Mouse (Mus musculus) CH12.LX (cell line): ENCODE results near the gene Milr1. TPM values are rescaled to one million over a fixed set of nuclear protein-coding genes. Genes with fewer than 3 reads are reported as not detected.

Source experiments
- DNase-seq: peaks from one replicate; pipeline ENCODE4 v3.0.0-alpha.2; 2013; ENCODE audit errors: extremely low read depth
- H3K27ac ChIP-seq: 2 replicates; pipeline ENCODE4 v1.5.1; 2012; ENCODE audit warnings: low read depth, mild to moderate bottlenecking, control low read depth, moderate library complexity; ENCODE audit not compliant: insufficient read depth
- H3K27me3 ChIP-seq: replicated peaks from 2 replicates; pipeline ENCODE3; 2012; ENCODE audit warnings: inconsistent platforms
- H3K36me3 ChIP-seq, 2 experiments: replicated peaks in 1 of 2; 2 replicates each; pipeline versions ENCODE3 to v1.6.1; 2012; ENCODE audit warnings: inconsistent platforms in 1 of 2, low read length in 1 of 2, mild to moderate bottlenecking in 1 of 2, mixed read lengths in 1 of 2, moderate library complexity in 1 of 2; ENCODE audit not compliant: control insufficient read depth in 1 of 2, insufficient read depth in 1 of 2
- H3K4me1 ChIP-seq, 2 experiments: 2 replicates each; pipeline ENCODE4 v1.6.1; 2012; ENCODE audit warnings: inconsistent platforms in 1 of 2, moderate library complexity in 1 of 2; ENCODE audit not compliant: insufficient read depth in 2 of 2, control insufficient read depth in 1 of 2
- H3K4me2 ChIP-seq: 2 replicates; pipeline ENCODE4 v1.6.1; 2012; ENCODE audit warnings: low read depth, mild to moderate bottlenecking, control low read depth; ENCODE audit not compliant: poor library complexity, insufficient read depth, severe bottlenecking
- H3K4me3 ChIP-seq, 3 experiments: fragments of 150-350 bp in 1 of 3; sonication (generic) in 1 of 3; replicated peaks in 1 of 3; 2 replicates each; pipeline versions ENCODE3 to v1.5.1; 2011 to 2012; ENCODE audit warnings: low read depth in 2 of 3, low read length in 2 of 3, mild to moderate bottlenecking in 2 of 3, moderate library complexity in 2 of 3, control low read depth in 1 of 3, improper control_type of control experiment in 1 of 3, inconsistent platforms in 1 of 3, mixed read lengths in 1 of 3; ENCODE audit not compliant: poor library complexity in 1 of 3
- H3K79me2 ChIP-seq: replicated peaks from 2 replicates; pipeline ENCODE4 v1.6.1; 2012; ENCODE audit warnings: mild to moderate bottlenecking, moderate library complexity; ENCODE audit not compliant: control insufficient read depth, poor library complexity, insufficient read depth, severe bottlenecking; ENCODE audit errors: extremely low read depth
- H3K9ac ChIP-seq: 2 replicates; pipeline ENCODE4 v1.6.1; 2012; ENCODE audit warnings: low read depth, mild to moderate bottlenecking, control low read depth, moderate library complexity; ENCODE audit not compliant: insufficient read depth
- H3K9me3 ChIP-seq: replicated peaks from 2 replicates; pipeline ENCODE3; 2012; ENCODE audit warnings: low read length, inconsistent platforms, mixed read lengths
- BHLHE40 ChIP-seq: IDR thresholded peaks from 2 replicates; pipeline ENCODE4 v1.6.1; 2011; ENCODE audit warnings: mild to moderate bottlenecking, low read depth, low read length, improper control_type of control experiment
- CHD1 ChIP-seq: IDR thresholded peaks from 2 replicates; pipeline ENCODE4 v1.6.1; 2012; ENCODE audit warnings: low read depth, low read length, improper control_type of control experiment, inconsistent platforms
- CHD2 ChIP-seq: IDR thresholded peaks from 2 replicates; pipeline ENCODE4 v1.6.1; 2011; ENCODE audit warnings: low read length, improper control_type of control experiment
- EP300 ChIP-seq: IDR thresholded peaks from 2 replicates; pipeline ENCODE4 v1.6.1; 2011; ENCODE audit warnings: low read length, improper control_type of control experiment
- ETS1 ChIP-seq: conservative IDR thresholded peaks from 2 replicates; pipeline ENCODE4 v1.6.1; 2012; ENCODE audit warnings: low read depth, mild to moderate bottlenecking, inconsistent platforms, low read length, improper control_type of control experiment, moderate library complexity
- HCFC1 ChIP-seq: IDR thresholded peaks from 2 replicates; pipeline ENCODE4 v1.6.1; 2012; ENCODE audit warnings: low read depth, mild to moderate bottlenecking, inconsistent platforms, low read length, improper control_type of control experiment
- JUND ChIP-seq: conservative IDR thresholded peaks from 2 replicates; pipeline ENCODE4 v1.6.1; 2011; ENCODE audit warnings: low read depth, low read length, improper control_type of control experiment
- KAT2A ChIP-seq: IDR thresholded peaks from 2 replicates; pipeline ENCODE4 v1.6.1; 2012; ENCODE audit warnings: low read length, improper control_type of control experiment, inconsistent platforms; ENCODE audit not compliant: insufficient replicate concordance
- MAFK ChIP-seq: IDR thresholded peaks from 2 replicates; pipeline ENCODE4 v1.6.1; 2011; ENCODE audit warnings: low read length, improper control_type of control experiment; ENCODE audit not compliant: insufficient replicate concordance
- MAX ChIP-seq: IDR thresholded peaks from 2 replicates; pipeline ENCODE4 v1.6.1; 2011; ENCODE audit warnings: low read length, improper control_type of control experiment
- MAZ ChIP-seq: IDR thresholded peaks from 2 replicates; pipeline ENCODE4 v1.6.1; 2012; ENCODE audit warnings: low read depth, mild to moderate bottlenecking, inconsistent platforms, low read length, improper control_type of control experiment, moderate library complexity
- NRF1 ChIP-seq: IDR thresholded peaks from 2 replicates; pipeline ENCODE4 v1.6.1; 2014; ENCODE audit warnings: low read depth, mild to moderate bottlenecking, inconsistent platforms, low read length, improper control_type of control experiment, moderate library complexity
- POLR2A ChIP-seq: IDR thresholded peaks from 2 replicates; pipeline ENCODE4 v1.6.1; 2011; ENCODE audit warnings: low read depth, mild to moderate bottlenecking, improper control_type of control experiment, low read length
- RAD21 ChIP-seq: IDR thresholded peaks from 2 replicates; pipeline ENCODE4 v1.6.1; 2011; ENCODE audit warnings: low read depth, mild to moderate bottlenecking, low read length, improper control_type of control experiment, moderate library complexity
- RCOR1 ChIP-seq: conservative IDR thresholded peaks from 2 replicates; pipeline ENCODE4 v1.6.1; 2012; ENCODE audit warnings: low read depth, mild to moderate bottlenecking, inconsistent platforms, low read length, improper control_type of control experiment
- SIN3A ChIP-seq: IDR thresholded peaks from 2 replicates; pipeline ENCODE4 v1.6.1; 2012; ENCODE audit warnings: low read length, improper control_type of control experiment, inconsistent platforms
- SMC3 ChIP-seq: IDR thresholded peaks from 2 replicates; pipeline ENCODE4 v1.6.1; 2011; ENCODE audit warnings: low read depth, low read length, improper control_type of control experiment
- TCF12 ChIP-seq: IDR thresholded peaks from 2 replicates; pipeline ENCODE4 v1.6.1; 2014; ENCODE audit warnings: low read depth, mild to moderate bottlenecking, inconsistent platforms, low read length, improper control_type of control experiment
- UBTF ChIP-seq: IDR thresholded peaks from 2 replicates; pipeline ENCODE4 v1.6.1; 2012; ENCODE audit warnings: low read depth, mild to moderate bottlenecking, inconsistent platforms, low read length, improper control_type of control experiment, moderate library complexity
- USF1 ChIP-seq: IDR thresholded peaks from 2 replicates; pipeline ENCODE4 v1.6.1; 2014; ENCODE audit warnings: low read depth, mild to moderate bottlenecking, inconsistent platforms, low read length, improper control_type of control experiment
- USF2 ChIP-seq: conservative IDR thresholded peaks from 2 replicates; pipeline ENCODE4 v1.6.1; 2011; ENCODE audit warnings: low read depth, low read length, improper control_type of control experiment
- ZC3H11A ChIP-seq: IDR thresholded peaks from 2 replicates; pipeline ENCODE4 v1.6.1; 2012; ENCODE audit warnings: low read depth, mild to moderate bottlenecking, inconsistent platforms, low read length, improper control_type of control experiment
- ZKSCAN1 ChIP-seq: IDR thresholded peaks from 2 replicates; pipeline ENCODE4 v1.6.1; 2012; ENCODE audit warnings: low read depth, inconsistent platforms, low read length, improper control_type of control experiment, borderline replicate concordance
- ZMIZ1 ChIP-seq: IDR thresholded peaks from 2 replicates; pipeline ENCODE4 v1.6.1; 2012; ENCODE audit warnings: low read depth, mild to moderate bottlenecking, inconsistent platforms, low read length, improper control_type of control experiment
- ZNF384 ChIP-seq: IDR thresholded peaks from 2 replicates; pipeline ENCODE4 v1.6.1; 2012; ENCODE audit warnings: low read depth, low read length, improper control_type of control experiment, inconsistent platforms
- dilution Hi-C: fragments of 300-500 bp; cut with MboI; formaldehyde crosslinking; loops from 2 replicates; pipeline ENCODE4 v1.14.3; 2020; ENCODE audit warnings: low sequenced_read_pairs; ENCODE audit not compliant: extremely low pct_unique_long_range_greater_than_20kb, extremely low pct_ligation_motif_present
- in situ Hi-C: fragments of 300-500 bp; cut with MboI; formaldehyde crosslinking; loops from 3 replicates; pipeline ENCODE4 v1.14.3; 2019; ENCODE audit warnings: low sequenced_read_pairs, low pct_ligation_motif_present, low pct_unique_long_range_greater_than_20kb, mixed read lengths
- polyA plus RNA-seq: library from polyadenylated mRNA; unstranded; fragments of >175 nt; gene quantifications from 2 replicates; pipeline ENCODE4 v1.2.1, GENCODE M21; 2012; ENCODE audit warnings: low read depth; ENCODE audit not compliant: insufficient read length
- total RNA-seq, 2 experiments: library from RNA; depleted of rRNA; stranded (reverse); fragments of 300-350 nt in 1 of 2; fragments of >200 nt in 1 of 2; gene quantifications; 2 replicates each; pipeline ENCODE4 v1.2.3; 2012 to 2014

Milr1 gene
- total and polyA plus RNA-seq, 3 experiments = 22.0 to 41.2 (median 35.4) TPM

DNA sequence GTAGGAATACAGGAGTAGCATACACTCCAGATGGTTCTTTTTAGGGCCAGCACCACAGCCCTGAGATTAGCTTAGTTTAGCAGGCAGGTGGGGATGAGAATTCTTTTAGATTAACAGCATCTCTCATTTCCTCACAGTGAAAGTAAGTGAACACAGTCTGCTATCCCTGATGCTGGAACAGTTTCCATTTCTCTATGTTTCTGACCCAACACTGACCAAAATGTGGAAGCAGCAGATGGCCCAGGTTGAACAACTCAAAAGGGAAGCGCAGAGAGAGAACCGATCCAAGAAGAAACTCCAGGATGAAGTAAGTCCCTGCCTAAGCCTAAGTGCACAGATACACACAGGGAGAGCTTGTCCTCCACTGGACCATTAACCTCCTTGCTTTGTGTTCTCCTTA, 64.3 kb downstream of the Milr1 start:
- TF ChIP-seq SIN3A (no peak), JUND (no peak), USF2 (no peak), EP300 (no peak), ETS1 (no peak), NRF1 (no peak), ZNF384 (no peak), ZKSCAN1 (no peak), SMC3 (no peak), UBTF (no peak), ZC3H11A (no peak), MAFK (no peak), BHLHE40 (no peak)
- DNase-seq = no peak
- no peak overlapping the region for H3K4me3 ChIP-seq
- H3K4me2 ChIP-seq = no peak overlapping the region
- no peaks in the 10 kb centered on the region for H3K79me2 ChIP-seq
- H3K27me3 ChIP-seq = no peaks in the 10 kb centered on the region
- H3K9ac ChIP-seq = no peak overlapping the region
- H3K4me1 ChIP-seq = no peaks in the 10 kb centered on the region
- dilution Hi-C loops = no loop called here
- in situ Hi-C loops = no loop called here
- H3K27ac ChIP-seq = no peak overlapping the region
- no peaks in the 10 kb centered on the region for H3K9me3 ChIP-seq
- H3K36me3 ChIP-seq = peaks cover 84 to 98% of the 10 kb centered on the region in 2 experiments

GRCm38 (mm10) chr11:106815761-106816160, 64.7 kb downstream of the Milr1 start:
- Histone ChIP-seq H3K4me3 (no peak overlapping the region), H3K4me2 (no peak overlapping the region), H3K9ac (no peak overlapping the region), H3K79me2 (no peaks in the 10 kb centered on the region), H3K36me3 (peaks cover 86 to 98% of the 10 kb centered on the region in 2 experiments), H3K27me3 (no peaks in the 10 kb centered on the region), H3K4me1 (no peaks in the 10 kb centered on the region), H3K9me3 (no peaks in the 10 kb centered on the region), H3K27ac (no peak overlapping the region)
- TF ChIP-seq NRF1 (no peak), USF1 (no peak), UBTF (no peak), CHD2 (no peak), MAX (no peak), CHD1 (no peak), KAT2A (no peak), USF2 (no peak), SMC3 (no peak), ZMIZ1 (no peak), ZKSCAN1 (no peak), MAZ (no peak), RAD21 (no peak), POLR2A (no peak), ZC3H11A (no peak), RCOR1 (no peak), TCF12 (no peak), HCFC1 (no peak)
- in situ Hi-C loops = no loop called here
- dilution Hi-C loops = no loop called here
- DNase-seq = no peak
